Mouse (Mus musculus): Measurements from ENCODE around the gene Scgb1b2. TPM values are rescaled to one million over a fixed set of nuclear protein-coding genes. Genes with fewer than 3 reads are reported as not detected.

Gene Scgb1b2
- not detected for total RNA-seq (2023)

DNA sequence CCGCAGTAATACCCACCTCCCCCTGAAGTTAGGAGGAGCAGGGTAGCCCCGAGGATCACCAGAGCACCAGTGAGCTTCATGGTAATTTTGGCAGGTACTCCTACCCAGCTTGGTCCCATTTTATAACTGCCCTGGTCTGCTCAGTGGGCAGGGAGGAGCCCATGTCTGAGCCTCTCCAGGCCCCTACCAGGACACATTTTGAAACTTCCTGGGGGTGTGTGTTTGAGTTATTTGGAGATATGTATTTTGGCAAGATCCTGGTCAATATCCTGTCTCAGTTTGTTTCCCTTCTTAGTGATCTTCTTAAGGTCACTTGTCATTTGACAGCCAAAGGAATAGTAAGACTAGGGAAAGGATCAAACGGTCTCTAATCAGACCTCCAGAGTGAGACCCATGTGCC is at the start of gene Scgb1b2:
Scgb1b2 (minus strand) TSS at position 101 of the 400 bp plus-strand sequence.

DNA sequence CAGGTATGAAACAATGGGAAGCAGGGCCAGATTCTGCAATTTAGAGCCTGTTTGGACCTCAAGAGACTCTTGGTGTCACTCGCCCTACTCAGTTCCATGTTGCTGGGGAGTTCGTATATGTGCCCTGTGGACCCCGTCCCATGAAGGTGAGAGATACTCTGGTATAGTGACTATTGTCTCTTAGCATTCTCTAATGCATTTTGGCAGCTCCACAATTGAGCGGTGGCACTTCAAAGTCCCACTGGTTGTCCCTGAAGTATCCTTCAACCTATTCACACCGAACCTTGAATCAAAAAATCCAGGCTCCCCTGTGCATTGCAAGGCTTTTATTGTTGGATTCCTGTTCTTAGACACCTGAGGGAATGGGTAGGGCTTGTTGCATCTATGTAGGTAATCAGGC is 1.4 kb downstream of the Scgb1b2 start, which contains the start of gene Scgb2b2:
Scgb2b2 (plus strand) TSS at position 301 of the 400 bp plus-strand sequence.

Other genes starting within 250 kb of the Scgb1b2 start
- 100 to 1,000 TPM; 878 to 928 TPM for gene Fxyd5, start 249.3 kb downstream of the Scgb1b2 start, total RNA-seq (2023)
- 1 to 10 TPM; 1.5 to 1.6 TPM for gene Fxyd7, start 240.4 kb downstream of the Scgb1b2 start, total RNA-seq (2023)
- not detected for gene Fxyd1, start 234.6 kb downstream of the Scgb1b2 start, total RNA-seq (2023)
- gene Lgi4, start 232.5 kb downstream of the Scgb1b2 start, total RNA-seq (2023): not detected
- gene Fxyd3, start 215.1 kb downstream of the Scgb1b2 start, total RNA-seq (2023): not detected
- gene Hpn, start 176.5 kb downstream of the Scgb1b2 start, total RNA-seq (2023): 1 to 10 TPM; 1.7 to 4.2 TPM
- gene Scn1b, start 164.8 kb downstream of the Scgb1b2 start, total RNA-seq (2023): 1 to 10 TPM; 3.6 to 4.2 TPM
- 100 to 1,000 TPM; 920 to 931 TPM for gene Gramd1a, start 135.9 kb downstream of the Scgb1b2 start, total RNA-seq (2023)
- gene Scgb2b2, start 1.3 kb downstream of the Scgb1b2 start, total RNA-seq (2023): not detected
- not detected for gene Scgb2b3, start 70.3 kb upstream of the Scgb1b2 start, total RNA-seq (2023)
- gene Scgb1b3, start 83.8 kb upstream of the Scgb1b2 start, total RNA-seq (2023): not detected